Mouse (Mus musculus): Measurements from ENCODE around the gene Gm29427. TPM values are rescaled to one million over a fixed set of nuclear protein-coding genes. Genes with fewer than 3 reads are reported as not detected.

Gene Gm29427
- polyA plus RNA-seq, 2 experiments = not detected

DNA sequence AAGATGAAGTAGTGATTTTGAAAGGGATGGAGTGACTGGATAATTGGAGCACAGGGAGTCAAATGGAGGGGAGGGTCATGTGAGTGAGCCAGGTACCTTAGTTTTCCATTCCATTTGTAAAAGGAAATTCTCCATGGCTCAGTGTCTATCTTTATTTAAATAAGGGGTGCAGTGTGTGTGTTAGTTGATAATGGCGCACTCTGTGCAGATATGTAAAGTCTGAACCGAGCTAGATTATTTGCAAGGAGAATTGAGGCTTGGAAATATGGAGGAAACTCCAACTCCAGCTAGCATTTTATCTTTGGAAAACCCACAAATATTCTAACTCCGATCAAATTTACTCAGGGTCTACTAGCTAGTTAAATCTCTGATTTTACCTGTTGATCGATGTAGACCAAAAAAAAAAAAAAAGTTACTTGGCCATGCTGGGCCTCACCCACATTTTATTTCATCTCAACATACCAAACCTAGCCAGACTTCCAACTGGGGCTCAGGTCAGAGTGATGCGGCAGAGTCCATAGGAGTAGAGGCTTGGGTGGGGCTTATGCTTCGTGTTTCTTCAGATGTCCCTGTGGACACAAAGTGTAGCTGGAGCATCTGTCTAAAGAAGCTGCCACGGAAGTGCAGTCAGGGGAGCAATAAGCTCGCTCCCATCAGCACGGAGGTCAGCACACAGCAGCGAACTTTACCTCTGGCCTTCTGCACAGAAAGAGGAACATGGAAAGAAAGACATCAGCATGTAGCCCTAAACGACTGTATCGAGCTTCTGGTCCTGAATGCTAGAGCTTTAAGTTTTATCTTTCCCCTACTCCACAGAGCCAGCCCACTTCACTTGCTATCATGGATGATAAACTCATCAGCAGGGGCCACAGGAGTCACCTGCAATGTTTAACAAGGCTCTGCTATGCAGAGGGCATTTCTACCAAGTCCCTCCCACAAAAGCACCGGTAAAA lies 17.4 kb upstream of the Gm29427 start:
- peak overlapping the region; percentile 67 to 86 for H3K4me3 ChIP-seq (ENCODE audit: insufficient read depth in 1 of 2, low read depth in 2 of 2, low read length in 2 of 2)
- ATAC-seq (ENCODE audit: insufficient read depth) (peak; percentile 31), DNase-seq (ENCODE audit: low read depth in 3 of 3, low spot score in 3 of 3) (no peak)
- H3K9ac ChIP-seq (replicated peaks) = peak overlapping the region; percentile 62
- 31% methylated on average over 13 of the region's 13 CpGs for WGBS (ENCODE audit: insufficient replicate concordance)
- peak overlapping the region; percentile 69 for H3K27ac ChIP-seq
- H3K9me3 ChIP-seq (ENCODE audit: control insufficient read depth, low read length) = no peaks in the 10 kb centered on the region
- peak overlapping the region; percentile 89 for H3K4me2 ChIP-seq (ENCODE audit: low read depth)
- peaks cover 5% of the 10 kb centered on the region for H3K36me3 ChIP-seq (replicated peaks; ENCODE audit: control insufficient read depth, insufficient read depth, low read depth)
- TF ChIP-seq EP300 (IDR thresholded peaks at IDR 0.05; ENCODE audit: low read depth) = peak; percentile 70
- no peak for TF ChIP-seq CTCF (IDR thresholded peaks at IDR 0.05; ENCODE audit: low read depth)
- no peaks in the 10 kb centered on the region for H3K27me3 ChIP-seq (ENCODE audit: control insufficient read depth, insufficient read depth, low read length)
- peaks cover 52 to 60% of the 10 kb centered on the region in 2 experiments for H3K4me1 ChIP-seq (replicated peaks; ENCODE audit: control insufficient read depth in 2 of 2, insufficient read depth in 2 of 2, low read length in 1 of 2)

- Histone ChIP-seq H3K27me3 (ENCODE audit: control insufficient read depth, insufficient read depth, low read length) (no peaks in the 10 kb centered on the region), H3K9ac (replicated peaks) (peak within 1 kb of the TSS; percentile 62), H3K36me3 (replicated peaks; ENCODE audit: control insufficient read depth, insufficient read depth, low read depth) (peaks cover 4% of the 10 kb centered on the region), H3K27ac (peak within 1 kb of the TSS; percentile 69), H3K4me3 (ENCODE audit: insufficient read depth in 1 of 2, low read depth in 2 of 2, low read length in 2 of 2) (peak within 1 kb of the TSS; percentile 67 to 86), H3K4me1 (replicated peaks; ENCODE audit: control insufficient read depth in 2 of 2, insufficient read depth in 2 of 2, low read length in 1 of 2) (peaks cover 40 to 54% of the 10 kb centered on the region in 2 experiments), H3K4me2 (ENCODE audit: low read depth) (peak within 1 kb of the TSS; percentile 89), H3K9me3 (ENCODE audit: control insufficient read depth, low read length) (no peaks in the 10 kb centered on the region)
- ATAC-seq (ENCODE audit: insufficient read depth) = peak; percentile 93
- no peak for TF ChIP-seq CTCF (IDR thresholded peaks at IDR 0.05; ENCODE audit: low read depth)
- no peak for TF ChIP-seq EP300 (IDR thresholded peaks at IDR 0.05; ENCODE audit: low read depth)
- WGBS (ENCODE audit: insufficient replicate concordance) = 14% methylated on average over 10 of the region's 10 CpGs
- peak; percentile 76 to 87 (median 83) for DNase-seq (ENCODE audit: low read depth in 3 of 3, low spot score in 3 of 3)
These were observed 16.2 kb upstream of the Gm29427 start, which contains the start of gene AA986860 for GRCm38 (mm10) chr1:130731741-130732337. Gene AA986860, plus strand, starts transcription at chr1:130731976.

DNA sequence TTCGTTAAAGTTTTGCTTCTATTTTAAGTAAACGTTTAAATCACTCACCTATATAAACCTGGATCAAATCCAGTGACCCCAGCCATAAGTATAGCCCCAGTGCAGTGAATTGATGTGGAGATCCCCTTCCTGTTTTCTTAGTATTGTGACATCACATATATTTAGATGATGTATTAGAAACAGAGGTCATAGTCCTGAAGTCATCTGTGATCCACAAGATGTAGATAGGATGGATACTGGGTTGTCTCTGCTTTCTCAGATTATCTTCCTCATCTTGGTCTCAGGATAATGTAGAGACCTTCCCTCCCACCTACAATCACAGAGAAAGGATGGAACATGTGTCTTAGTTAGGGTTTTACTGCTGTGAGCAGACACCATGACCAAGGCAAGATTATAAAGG lies 13.6 kb upstream of the Gm29427 start, which contains the start of gene Pfkfb2:
Gene Pfkfb2 (minus strand): TSS at position 101 of the 400 bp plus-strand sequence.
- Histone ChIP-seq H3K9ac (replicated peaks) (no peak within 1 kb of the TSS), H3K27ac (no peak within 1 kb of the TSS), H3K27me3 (ENCODE audit: control insufficient read depth, insufficient read depth, low read length) (no peaks in the 10 kb centered on the region), H3K36me3 (replicated peaks; ENCODE audit: control insufficient read depth, insufficient read depth, low read depth) (peaks cover 4% of the 10 kb centered on the region), H3K4me3 (ENCODE audit: insufficient read depth in 1 of 2, low read depth in 2 of 2, low read length in 2 of 2) (no peak within 1 kb of the TSS), H3K4me2 (ENCODE audit: low read depth) (no peak within 1 kb of the TSS), H3K9me3 (ENCODE audit: control insufficient read depth, low read length) (no peaks in the 10 kb centered on the region), H3K4me1 (replicated peaks; ENCODE audit: control insufficient read depth in 2 of 2, insufficient read depth in 2 of 2, low read length in 1 of 2) (peaks cover 26 to 32% of the 10 kb centered on the region in 2 experiments)
- ATAC-seq (ENCODE audit: insufficient read depth) = no peak
- no peak for DNase-seq (ENCODE audit: low read depth in 3 of 3, low spot score in 3 of 3)
- WGBS (ENCODE audit: insufficient replicate concordance) = 72% methylated on average over 2 of the region's 2 CpGs
- TF ChIP-seq EP300 (IDR thresholded peaks at IDR 0.05; ENCODE audit: low read depth) = no peak
- no peak for TF ChIP-seq CTCF (IDR thresholded peaks at IDR 0.05; ENCODE audit: low read depth)

DNA sequence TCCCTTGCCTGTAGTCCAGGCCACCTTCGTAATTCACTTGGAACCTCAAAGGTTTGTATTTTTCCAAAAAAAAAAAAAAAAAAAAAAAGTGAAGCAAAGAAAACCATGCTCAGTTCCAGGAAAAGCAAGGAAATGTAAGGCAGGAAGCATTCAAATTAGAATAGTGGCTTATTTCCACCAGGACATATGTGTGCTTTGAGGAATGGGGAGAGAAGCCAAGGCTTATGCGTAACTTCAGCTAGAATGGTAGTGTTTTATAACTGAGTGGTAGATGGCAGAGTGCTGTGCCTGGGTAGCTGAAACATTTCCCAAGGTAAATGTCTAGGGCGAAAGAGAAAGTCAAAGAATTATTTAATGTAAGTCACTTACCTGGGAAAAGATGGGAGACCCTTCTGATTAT lies 13.1 kb upstream of the Gm29427 start:
- H3K4me2 ChIP-seq (ENCODE audit: low read depth) = no peak overlapping the region
- peaks cover 6% of the 10 kb centered on the region for H3K36me3 ChIP-seq (replicated peaks; ENCODE audit: control insufficient read depth, insufficient read depth, low read depth)
- peaks cover 21 to 27% of the 10 kb centered on the region in 2 experiments for H3K4me1 ChIP-seq (replicated peaks; ENCODE audit: control insufficient read depth in 2 of 2, insufficient read depth in 2 of 2, low read length in 1 of 2)
- TF ChIP-seq CTCF (IDR thresholded peaks at IDR 0.05; ENCODE audit: low read depth) (no peak), EP300 (IDR thresholded peaks at IDR 0.05; ENCODE audit: low read depth) (no peak)
- no peak overlapping the region for H3K27ac ChIP-seq
- H3K9ac ChIP-seq (replicated peaks) = no peak overlapping the region
- no peak for DNase-seq (ENCODE audit: low read depth in 3 of 3, low spot score in 3 of 3)
- no peaks in the 10 kb centered on the region for H3K27me3 ChIP-seq (ENCODE audit: control insufficient read depth, insufficient read depth, low read length)
- no peaks in the 10 kb centered on the region for H3K9me3 ChIP-seq (ENCODE audit: control insufficient read depth, low read length)
- no peak overlapping the region for H3K4me3 ChIP-seq (ENCODE audit: insufficient read depth in 1 of 2, low read depth in 2 of 2, low read length in 2 of 2)
- WGBS (ENCODE audit: insufficient replicate concordance) = 91% methylated on average over 3 of the region's 3 CpGs
- no peak for ATAC-seq (ENCODE audit: insufficient read depth)

DNA sequence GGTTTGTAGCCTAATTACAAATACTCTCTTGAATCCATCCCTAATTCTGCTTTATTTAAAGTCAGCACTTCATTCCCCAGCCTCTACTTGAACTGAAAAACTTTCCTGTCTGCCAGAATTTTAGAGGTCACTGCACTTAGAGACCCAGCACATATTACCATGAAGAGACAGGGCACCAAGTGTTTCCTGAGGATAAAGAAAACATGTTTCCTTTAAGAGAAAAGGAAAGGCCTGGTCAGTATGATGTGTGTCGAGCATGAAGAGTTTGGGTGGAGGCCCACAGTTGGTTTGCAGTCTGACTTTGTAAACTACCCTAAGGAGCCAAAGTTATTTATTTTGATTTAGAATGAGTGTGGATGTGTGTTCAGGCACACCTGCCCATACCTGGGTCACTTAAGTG lies 12.5 kb upstream of the Gm29427 start:
- no peak overlapping the region for H3K9ac ChIP-seq (replicated peaks)
- 20% methylated on average over 1 of the region's 1 CpGs for WGBS (ENCODE audit: insufficient replicate concordance)
- H3K27ac ChIP-seq = no peak overlapping the region
- DNase-seq (ENCODE audit: low read depth in 3 of 3, low spot score in 3 of 3) (no peak), ATAC-seq (ENCODE audit: insufficient read depth) (no peak)
- TF ChIP-seq CTCF (IDR thresholded peaks at IDR 0.05; ENCODE audit: low read depth) (no peak), EP300 (IDR thresholded peaks at IDR 0.05; ENCODE audit: low read depth) (peak; percentile 14; the same call in 1 of the 2 replicates)
- no peak overlapping the region for H3K4me3 ChIP-seq (ENCODE audit: insufficient read depth in 1 of 2, low read depth in 2 of 2, low read length in 2 of 2)
- H3K4me2 ChIP-seq (ENCODE audit: low read depth) = no peak overlapping the region
- H3K27me3 ChIP-seq (ENCODE audit: control insufficient read depth, insufficient read depth, low read length) = no peaks in the 10 kb centered on the region
- no peaks in the 10 kb centered on the region for H3K9me3 ChIP-seq (ENCODE audit: control insufficient read depth, low read length)
- H3K36me3 ChIP-seq (replicated peaks; ENCODE audit: control insufficient read depth, insufficient read depth, low read depth) = peaks cover 10% of the 10 kb centered on the region
- peaks cover 16 to 21% of the 10 kb centered on the region in 2 experiments for H3K4me1 ChIP-seq (replicated peaks; ENCODE audit: control insufficient read depth in 2 of 2, insufficient read depth in 2 of 2, low read length in 1 of 2)

All from liver, embryonic 14.5 days (tissue).